8 mouse cellular contexts compared by ENCODE assay signal in genomic region chr12:84996083-84996496, GRCm38 (mm10). TPM values are rescaled to one million over a fixed set of nuclear protein-coding genes. Genes with fewer than 3 reads are reported as not detected.
DNase-seq lines count a peak whose midpoint lies in the region; ATAC-seq and TF ChIP-seq lines count a peak whose summit lies in the region.

Gene Ylpm1 (plus strand): TSS chr12:84996321.

- peaks cover 1% of the 10 kb centered on the region; the same call in 1 of the 2 replicates for H3K4me1 ChIP-seq in bone marrow, adult 2 months (ENCODE audit: control insufficient read depth, insufficient read depth, low read length)
- peaks cover 19% of the 10 kb centered on the region for H3K4me1 ChIP-seq in embryonic facial prominence, embryonic 15.5 days
- H3K4me1 ChIP-seq in limb, embryonic 14.5 days (ENCODE audit: control insufficient read depth, insufficient read depth, low read length) = peaks cover 13% of the 10 kb centered on the region
- H3K4me1 ChIP-seq in midbrain, postnatal 0 days (ENCODE audit: insufficient read depth, low read length) = peaks cover 11% of the 10 kb centered on the region

- under 1% methylated on average over 45 of the region's 45 CpGs for WGBS in bone marrow, adult 2 months
- under 1% methylated on average over 45 of the region's 45 CpGs for WGBS in embryonic facial prominence, embryonic 15.5 days
- WGBS in limb, embryonic 14.5 days = 1% methylated on average over 44 of the region's 45 CpGs
- WGBS in midbrain, postnatal 0 days = under 1% methylated on average over 45 of the region's 45 CpGs

- peak; percentile 94; the same call in 1 of the 2 replicates for TF ChIP-seq POLR2A in bone marrow, adult 2 months (IDR thresholded peaks at IDR 0.05; ENCODE audit: borderline replicate concordance, control insufficient read depth, low read depth, low read length)
- TF ChIP-seq POLR2A in limb, embryonic 14.5 days (IDR thresholded peaks at IDR 0.05; ENCODE audit: borderline replicate concordance, extremely low read depth, insufficient read depth, insufficient read length) = peak; percentile 95

- no peaks in the 10 kb centered on the region for H3K27me3 ChIP-seq in embryonic facial prominence, embryonic 15.5 days
- no peaks in the 10 kb centered on the region for H3K27me3 ChIP-seq in limb, embryonic 14.5 days (ENCODE audit: control insufficient read depth, insufficient read depth, low read length)
- H3K27me3 ChIP-seq in midbrain, postnatal 0 days (ENCODE audit: insufficient read depth, low read length) = no peaks in the 10 kb centered on the region

- H3K27ac ChIP-seq in bone marrow, adult 2 months (ENCODE audit: control insufficient read depth, insufficient read depth, low read depth, low read length, poor library complexity) = peak within 1 kb of the TSS; percentile 72
- peak within 1 kb of the TSS; percentile 90 for H3K27ac ChIP-seq in embryonic facial prominence, embryonic 15.5 days (replicated peaks)
- peak within 1 kb of the TSS; percentile 82 for H3K27ac ChIP-seq in limb, embryonic 14.5 days (replicated peaks; ENCODE audit: low read depth, low read length)
- H3K27ac ChIP-seq in midbrain, postnatal 0 days (ENCODE audit: low read depth, low read length) = peak within 1 kb of the TSS; percentile 89

- no peaks in the 10 kb centered on the region for H3K36me3 ChIP-seq in embryonic facial prominence, embryonic 15.5 days
- no peaks in the 10 kb centered on the region for H3K36me3 ChIP-seq in limb, embryonic 14.5 days (ENCODE audit: control insufficient read depth, insufficient read depth, low read length)
- H3K36me3 ChIP-seq in midbrain, postnatal 0 days (ENCODE audit: insufficient read depth, low read length) = no peaks in the 10 kb centered on the region

- peak within 1 kb of the TSS; percentile 97 for H3K9ac ChIP-seq in embryonic facial prominence, embryonic 15.5 days
- H3K9ac ChIP-seq in limb, embryonic 14.5 days (ENCODE audit: low read depth, low read length, severe bottlenecking) = peak within 1 kb of the TSS; percentile 99
- peak within 1 kb of the TSS; percentile 96 for H3K9ac ChIP-seq in midbrain, postnatal 0 days (replicated peaks; ENCODE audit: low read length, poor library complexity, severe bottlenecking)

- H3K4me2 ChIP-seq in embryonic facial prominence, embryonic 15.5 days (replicated peaks) = peak within 1 kb of the TSS; percentile 83
- peak within 1 kb of the TSS; percentile 92 for H3K4me2 ChIP-seq in limb, embryonic 14.5 days (replicated peaks; ENCODE audit: low read depth, low read length, severe bottlenecking)
- H3K4me2 ChIP-seq in midbrain, postnatal 0 days (ENCODE audit: low read depth, low read length, poor library complexity, severe bottlenecking) = peak within 1 kb of the TSS; percentile 79

- TF ChIP-seq CTCF in bone marrow, adult 2 months (IDR thresholded peaks at IDR 0.05; ENCODE audit: control insufficient read depth, insufficient read depth, low read length) = peak; percentile 56
- TF ChIP-seq CTCF in midbrain, postnatal 0 days (IDR thresholded peaks at IDR 0.05) = peak; percentile 79

- peak within 1 kb of the TSS; percentile 90 for H3K4me3 ChIP-seq in bone marrow, adult 2 months (replicated peaks; ENCODE audit: control insufficient read depth, low read depth, low read length)
- peak within 1 kb of the TSS; percentile 97 for H3K4me3 ChIP-seq in embryonic facial prominence, embryonic 15.5 days (replicated peaks)
- H3K4me3 ChIP-seq in limb, embryonic 14.5 days (replicated peaks; ENCODE audit: low read length) = peak within 1 kb of the TSS; percentile 96
- H3K4me3 ChIP-seq in midbrain, postnatal 0 days (ENCODE audit: low read depth, low read length) = peak within 1 kb of the TSS; percentile 92

- DNase-seq in 416B (ENCODE audit: low read depth) = peak; percentile 99
- peak; percentile 97 for DNase-seq in heart, adult 8-10 months (ENCODE audit: low spot score)
- peak; percentile 98 for DNase-seq in kidney, adult 9 months
- peak; percentile 98 for DNase-seq in limb, embryonic 14.5 days (ENCODE audit: low spot score)
- peak; percentile 98 for DNase-seq in midbrain, postnatal 0 days (ENCODE audit: low spot score)
- DNase-seq in spleen, postnatal 14 days (ENCODE audit: low spot score in 2 of 2) = peak; percentile 95

- no peaks in the 10 kb centered on the region for H3K9me3 ChIP-seq in embryonic facial prominence, embryonic 15.5 days (replicated peaks)
- no peaks in the 10 kb centered on the region for H3K9me3 ChIP-seq in limb, embryonic 14.5 days (ENCODE audit: control insufficient read depth, low read length)
- H3K9me3 ChIP-seq in midbrain, postnatal 0 days (ENCODE audit: low read length) = no peaks in the 10 kb centered on the region

- ATAC-seq in embryonic facial prominence, embryonic 15.5 days (ENCODE audit: insufficient number of reproducible peaks, low FRiP score, low TSS enrichment, low read depth) = peak; percentile 99
- ATAC-seq in limb, embryonic 14.5 days (ENCODE audit: low FRiP score, low read depth) = peak; percentile 97
- peak; percentile 96 for ATAC-seq in midbrain, postnatal 0 days (ENCODE audit: low FRiP score)

RNA-seq across cellular contexts. Expression of gene Ylpm1, which starts in this region (rescaled TPM):
- polyA plus RNA-seq in bone marrow, adult 2 months (2011; ENCODE audit: insufficient read depth, insufficient read length, low replicate concordance, missing spikeins) = 15.0 and 36.2 TPM in 2 replicates
- 29.2 and 30.5 TPM in 2 replicates for polyA plus RNA-seq in embryonic facial prominence, embryonic 15.5 days (2015; fragmentation: Nextera tagmentation; extraction: Ambion mirVana)
- 10 to 100 TPM; 26.6 to 30.4 (median 29.7) TPM for total RNA-seq in heart, adult 8-10 months (2022)
- 47.5 and 50.9 TPM in 2 replicates for polyA plus RNA-seq in limb, embryonic 14.5 days (2012; rRNA removed)
- 38.5 and 40.9 TPM in 2 replicates for polyA plus RNA-seq in limb, embryonic 14.5 days (2014; fragmentation: Nextera tagmentation; extraction: Ambion mirVana)
- total RNA-seq in midbrain, postnatal 0 days (2014; rRNA removed) = 43.2 and 70.1 TPM in 2 replicates
- polyA plus RNA-seq in midbrain, postnatal 0 days (2015; fragmentation: Nextera tagmentation; extraction: Ambion mirVana) = 23.0 and 29.2 TPM in 2 replicates

Comparison
In these comparisons a context has a peak if more than half of its experiments do, and no peak if none do; other contexts are left out.
1. Peak in every context shown above with its lines: DNase-seq, ATAC-seq, H3K4me3 ChIP-seq and H3K27ac ChIP-seq.